Mouse (Mus musculus) spleen, postnatal 36 days (tissue): ENCODE results near the gene Clcn1.

ENCODE experiments used
- DNase-seq, 2 experiments: peaks; one replicate each; pipeline ENCODE4 v3.0.0; 2022; ENCODE audit warnings: low spot score in 2 of 2, mixed read lengths in 1 of 2

Gene Clcn1

DNA sequence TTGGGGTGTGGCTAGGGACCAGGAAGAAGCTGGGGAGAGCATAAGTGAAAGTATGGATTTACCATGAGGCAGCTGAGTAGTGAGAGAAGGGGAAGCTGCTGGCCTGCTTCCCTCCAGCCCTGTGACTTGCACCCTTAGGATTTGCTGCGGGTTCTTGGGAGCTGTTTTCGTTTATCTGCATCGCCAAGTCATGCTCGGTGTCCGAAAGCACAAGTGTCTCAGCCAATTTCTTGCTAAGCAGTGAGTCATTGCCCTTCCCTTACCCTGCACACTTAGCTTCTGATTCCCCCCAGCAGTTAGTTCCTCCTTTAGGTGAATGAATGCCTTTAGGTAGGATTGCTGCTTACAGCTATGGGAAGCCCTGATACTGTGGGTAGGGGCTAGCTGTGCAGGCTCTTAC lies 12.9 kb downstream of the Clcn1 start:
- no peak for DNase-seq

DNA sequence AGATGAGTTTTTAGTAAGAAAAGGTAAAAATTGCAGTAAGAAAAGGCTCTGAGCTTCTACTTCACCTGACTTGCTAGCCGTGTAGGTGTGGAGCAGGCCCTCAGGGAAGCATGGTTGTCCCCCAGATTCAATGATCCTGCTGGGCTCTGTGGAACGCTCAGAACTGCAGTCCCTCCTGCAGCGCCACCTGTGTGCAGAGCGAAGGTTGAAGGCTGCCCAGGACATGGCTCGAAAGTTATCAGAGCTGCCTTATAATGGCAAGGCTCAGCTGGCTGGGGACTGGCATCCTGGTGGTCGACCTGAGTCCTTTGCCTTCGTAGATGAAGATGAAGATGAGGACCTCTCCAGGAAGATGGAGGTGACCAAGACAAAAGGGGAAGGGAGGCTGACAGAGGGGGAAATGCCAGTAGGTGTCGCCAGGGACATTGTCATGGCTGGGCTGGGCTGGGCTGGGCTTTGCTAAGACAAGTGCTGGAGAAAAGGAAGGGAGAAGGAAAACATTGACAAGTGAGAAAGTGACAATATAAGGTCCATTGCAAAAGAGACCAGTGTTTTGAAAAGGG lies 23.4 kb downstream of the Clcn1 start:
- DNase-seq, result no peak

DNA sequence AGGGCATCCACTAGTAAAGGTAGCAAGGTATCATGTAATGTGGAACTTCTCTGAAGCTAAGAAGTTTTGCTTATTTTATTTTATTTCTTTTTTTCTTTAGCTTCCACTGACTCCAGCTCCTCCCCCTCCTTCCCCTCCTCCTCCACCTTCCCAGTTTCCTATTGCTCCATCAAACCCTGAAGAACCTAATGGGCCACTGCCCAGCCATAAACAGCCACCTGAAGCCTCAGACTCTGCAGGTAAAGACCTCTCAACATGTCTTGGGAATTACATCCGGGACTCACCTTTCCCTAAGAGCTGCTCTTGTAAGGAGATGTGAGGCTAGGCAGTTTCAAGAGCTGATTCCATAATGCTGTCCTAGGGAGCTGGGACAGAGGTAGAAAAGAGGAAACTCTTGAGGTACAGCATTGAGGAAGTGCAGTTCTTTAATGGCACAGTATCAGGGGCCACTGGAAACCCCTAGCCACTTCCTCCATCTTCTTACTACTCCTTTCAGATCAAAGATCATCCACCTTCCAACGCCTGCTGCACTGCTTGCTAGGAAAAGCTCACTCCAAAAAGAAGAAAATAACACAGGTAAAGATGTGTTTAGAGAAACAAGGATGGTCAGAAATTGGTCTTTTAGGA lies 24.1 kb downstream of the Clcn1 start:
- DNase-seq, result peak in 1 of 2 experiments; percentile 7

DNA sequence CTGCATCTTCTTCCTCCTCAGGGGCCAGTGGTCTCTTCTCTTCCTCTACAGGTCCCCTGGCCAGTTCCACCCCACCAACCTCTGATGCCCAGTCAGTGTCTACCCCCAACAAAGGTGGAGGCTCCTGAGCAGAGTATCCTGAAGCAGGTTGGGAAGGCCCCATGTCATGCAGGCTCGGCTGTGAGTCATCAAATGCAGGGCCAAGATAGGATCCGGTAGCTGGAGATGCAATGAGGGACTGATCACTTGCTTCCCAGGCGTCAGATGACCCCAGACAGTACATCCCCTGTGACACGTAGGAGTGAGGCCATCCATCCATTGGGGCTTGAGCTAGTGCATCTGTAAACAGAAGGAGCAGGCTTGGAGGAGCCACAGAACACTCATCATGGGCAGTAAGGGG lies 31.8 kb downstream of the Clcn1 start:
- no peak for DNase-seq

DNA sequence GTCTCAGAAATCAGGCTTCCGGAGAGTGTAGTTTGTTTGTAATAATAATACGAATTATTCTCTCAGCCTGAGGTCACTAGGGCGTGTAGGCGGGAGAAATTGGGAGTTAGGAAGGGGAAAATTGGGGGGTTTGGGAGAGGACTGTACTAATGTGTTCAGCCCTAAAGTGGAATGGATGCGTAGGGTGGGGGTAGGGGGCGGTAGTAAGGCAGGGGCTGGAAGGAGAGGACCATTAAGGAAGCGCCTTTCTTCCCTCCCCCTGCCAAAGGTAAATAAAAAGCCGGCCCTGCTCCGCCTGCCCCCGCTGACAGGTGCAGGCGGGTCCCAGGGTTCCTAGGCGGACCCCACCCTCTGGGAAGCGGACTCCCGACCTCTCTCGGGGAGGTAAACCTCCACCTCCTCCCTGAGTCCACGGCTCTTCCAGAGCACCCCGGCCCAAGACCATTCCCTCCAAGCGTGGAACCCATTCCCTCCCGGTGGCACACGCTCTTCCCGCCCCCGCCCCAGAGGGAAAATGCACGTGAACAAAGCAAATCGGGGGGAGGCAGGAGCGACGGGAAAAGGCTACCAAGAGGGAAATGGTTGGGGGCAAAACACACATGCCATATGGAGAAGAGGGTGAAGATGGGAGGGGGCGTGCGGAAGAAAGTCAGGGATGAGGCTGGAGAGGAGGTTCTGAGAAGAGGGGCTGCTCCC lies 37.0 kb downstream of the Clcn1 start:
- DNase-seq, result no peak

DNA sequence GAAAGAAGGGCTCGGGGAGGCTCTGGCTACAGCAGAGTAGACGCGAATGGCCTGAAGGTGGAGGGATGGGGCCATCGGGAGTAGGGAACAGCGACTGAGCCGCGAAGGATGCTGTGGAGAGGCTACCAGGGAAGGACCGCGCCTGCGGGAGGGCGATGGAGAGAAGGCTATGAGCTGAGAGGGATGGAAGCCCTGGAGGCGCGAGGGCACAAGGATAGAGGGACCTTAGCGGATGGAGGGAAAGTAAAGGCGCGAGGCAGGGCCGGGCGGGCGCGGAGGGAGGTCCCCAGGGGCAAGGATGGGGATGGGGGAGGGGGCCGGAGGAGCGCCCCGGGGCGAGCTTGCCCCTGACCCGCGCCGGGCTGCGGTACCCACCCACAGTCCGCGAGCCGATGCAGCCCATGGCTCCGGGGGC lies 37.6 kb downstream of the Clcn1 start:
- DNase-seq, result no peak

DNA sequence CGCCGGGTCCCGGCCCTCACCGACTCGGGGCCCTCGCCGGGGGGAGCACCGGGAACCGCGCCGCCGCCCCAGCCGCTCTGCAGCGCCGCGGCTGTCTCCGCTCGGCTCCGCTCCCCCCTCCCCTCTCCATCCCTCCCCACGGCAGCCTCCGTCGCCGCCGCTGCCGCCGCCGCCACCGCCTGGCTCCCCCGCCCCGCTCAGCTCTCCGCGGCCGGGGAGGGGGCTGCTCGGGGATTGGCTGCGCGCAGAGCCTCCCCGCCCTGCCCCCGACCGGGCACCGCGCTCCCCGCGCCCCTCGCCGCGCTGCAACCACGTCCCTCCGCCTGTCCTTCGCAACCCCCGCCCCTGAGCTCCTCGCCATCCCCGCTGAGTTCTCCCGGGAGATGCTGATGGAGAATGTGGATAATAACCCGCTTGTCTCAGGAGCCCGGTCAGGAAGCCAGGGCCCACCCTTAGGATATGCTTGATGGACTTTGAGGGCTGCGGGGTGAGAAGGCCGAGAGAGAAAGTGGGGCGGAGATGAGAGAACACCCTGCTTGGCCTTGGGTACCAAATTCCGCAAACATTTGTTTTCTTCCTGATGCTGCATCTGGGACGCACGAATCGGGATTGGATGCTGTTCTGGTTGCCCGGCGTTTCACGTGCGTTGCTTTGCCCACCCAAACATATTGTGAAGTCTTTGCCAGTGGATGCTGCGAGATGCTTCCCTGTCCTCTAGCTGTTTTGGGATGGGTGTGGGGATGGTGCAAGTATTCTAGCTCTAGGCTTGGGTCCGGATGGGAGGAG lies 38.2 kb downstream of the Clcn1 start, which contains the start of gene Fam131b:
Gene Fam131b (minus strand): TSS at position 162 of the 786 bp plus-strand sequence.
- DNase-seq, result no peak

DNA sequence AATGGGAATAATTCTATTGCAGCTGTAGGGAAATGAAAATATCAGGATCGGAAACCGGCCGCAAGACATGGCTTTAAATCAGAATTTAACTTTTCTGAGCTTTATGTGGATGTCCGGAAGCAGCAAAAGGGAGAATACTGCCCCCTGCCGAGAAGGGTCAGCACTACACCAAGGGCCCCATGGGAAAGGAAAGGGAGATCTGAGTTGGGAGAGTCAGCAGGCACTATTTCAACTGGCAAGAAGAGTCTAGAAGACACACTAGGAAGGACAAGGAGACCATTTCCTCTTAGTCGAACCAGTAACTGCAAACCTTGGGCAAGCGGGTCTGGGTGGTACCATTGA lies 38.8 kb downstream of the Clcn1 start:
- DNase-seq, result peak; percentile 62 to 64

DNA sequence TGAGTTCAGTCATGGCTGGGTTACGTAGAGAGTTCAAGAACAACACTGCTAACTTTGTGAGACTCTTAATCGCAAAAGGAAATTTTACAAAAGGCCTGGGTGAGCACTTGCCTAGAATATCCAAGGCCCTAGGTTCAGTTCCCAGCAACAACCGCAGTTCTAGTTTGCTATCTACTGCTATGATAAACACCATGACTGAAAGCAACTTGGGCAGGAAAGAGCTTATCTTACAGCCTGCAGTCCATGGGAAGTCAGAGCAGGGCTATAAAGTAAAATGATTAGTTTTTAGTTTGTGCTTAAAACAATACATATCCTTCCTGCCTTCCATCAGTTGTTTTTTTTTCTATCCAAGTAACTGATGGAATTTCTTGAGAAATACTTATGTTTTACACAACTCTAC lies 40.0 kb downstream of the Clcn1 start:
- no peak for DNase-seq

DNA sequence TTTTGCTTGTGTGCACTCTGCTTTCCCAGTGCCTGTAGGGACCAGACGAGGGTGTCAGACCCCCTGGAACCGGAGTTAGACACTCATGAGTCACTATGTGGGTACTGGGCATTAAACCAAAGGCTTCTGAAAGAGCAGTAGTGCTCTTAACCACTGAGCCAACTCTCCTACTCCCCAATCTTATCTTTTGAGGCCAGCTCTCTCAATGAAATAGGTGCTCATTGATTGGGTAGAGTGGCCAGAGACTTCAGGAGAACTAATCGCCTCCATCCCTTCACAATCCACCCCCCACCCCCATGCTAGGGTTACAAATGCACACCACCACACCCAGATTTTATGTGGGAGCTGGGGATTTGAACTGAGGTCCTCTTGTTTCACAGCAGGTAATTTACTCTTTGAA lies 42.3 kb downstream of the Clcn1 start:
- no peak for DNase-seq

DNA sequence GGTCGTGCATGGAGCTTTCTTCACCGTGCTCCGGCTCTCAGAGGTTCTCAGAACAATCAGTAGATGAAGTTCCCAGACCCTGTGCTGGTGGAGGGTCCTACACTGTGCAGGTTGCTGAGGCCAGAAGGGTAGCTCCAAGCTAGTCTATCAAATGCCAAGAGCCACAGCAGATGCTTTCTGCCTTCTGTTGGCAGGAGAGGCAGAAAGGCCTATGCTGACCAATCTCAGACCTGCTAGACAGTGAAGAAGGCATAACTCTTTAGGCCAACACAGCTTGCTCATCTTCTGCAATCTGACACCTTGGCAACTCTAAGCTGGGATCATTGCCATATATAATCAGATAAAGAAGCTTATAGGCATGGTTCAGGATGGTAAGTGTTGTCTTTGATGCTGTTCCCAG lies 43.7 kb downstream of the Clcn1 start:
- no peak for DNase-seq

DNA sequence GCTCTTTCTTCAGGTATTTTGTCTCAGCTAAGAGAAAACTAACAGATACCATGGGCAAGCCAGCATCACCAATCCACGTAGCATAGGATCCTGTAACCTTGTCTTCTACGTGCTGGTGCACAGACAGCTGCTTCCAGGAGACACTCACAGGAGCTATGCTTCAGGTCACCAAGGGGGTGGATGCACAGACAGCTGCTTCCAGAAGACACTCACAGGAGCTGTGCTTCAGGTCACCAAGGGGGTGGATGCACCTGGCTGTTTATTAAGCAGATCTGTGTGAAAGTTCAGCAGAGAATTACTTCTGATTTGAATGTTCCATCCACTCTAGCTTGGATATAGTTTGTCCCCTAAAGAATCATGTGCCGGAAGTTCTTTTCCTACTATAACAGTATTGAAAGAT lies 44.5 kb downstream of the Clcn1 start:
- DNase-seq, result no peak

DNA sequence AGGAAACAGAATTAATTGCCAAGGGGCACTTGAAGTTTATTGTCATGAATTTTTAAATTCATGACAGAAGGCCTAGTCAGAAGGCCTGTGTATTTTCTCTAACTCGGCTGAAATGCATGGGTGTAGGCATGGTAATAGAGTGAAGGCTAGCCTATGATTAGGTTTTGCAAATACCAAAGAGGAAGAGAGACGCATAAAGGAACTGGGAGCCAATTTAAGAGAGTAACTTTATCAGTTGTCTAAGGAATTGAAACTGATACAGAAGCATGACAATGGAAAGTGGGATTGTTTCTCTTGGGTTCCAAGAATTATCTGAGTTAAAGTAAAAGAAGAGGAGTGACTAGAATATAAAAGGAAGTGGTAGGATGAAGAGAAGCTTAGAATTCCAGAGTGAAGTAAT lies 52.7 kb downstream of the Clcn1 start:
- DNase-seq, result no peak

DNA sequence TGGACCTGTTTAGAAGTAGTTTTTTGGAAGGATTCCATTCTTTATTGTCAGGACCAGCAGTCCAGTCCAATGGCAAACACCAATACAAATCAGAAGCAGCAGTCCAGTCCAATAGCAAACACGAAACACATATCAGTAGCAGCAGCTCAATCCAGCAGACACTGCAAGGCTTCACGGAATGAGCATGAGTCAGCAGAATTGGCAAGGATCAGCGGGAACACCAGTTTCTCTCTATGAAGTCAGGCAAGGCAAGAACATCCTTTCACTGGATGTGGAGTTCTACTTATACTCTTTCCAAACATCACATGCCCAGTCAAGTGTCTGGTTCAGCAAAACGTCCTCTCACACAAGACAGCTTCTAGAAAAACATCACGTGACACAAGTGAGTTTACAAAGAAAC lies 53.5 kb downstream of the Clcn1 start:
- DNase-seq, result no peak

DNA sequence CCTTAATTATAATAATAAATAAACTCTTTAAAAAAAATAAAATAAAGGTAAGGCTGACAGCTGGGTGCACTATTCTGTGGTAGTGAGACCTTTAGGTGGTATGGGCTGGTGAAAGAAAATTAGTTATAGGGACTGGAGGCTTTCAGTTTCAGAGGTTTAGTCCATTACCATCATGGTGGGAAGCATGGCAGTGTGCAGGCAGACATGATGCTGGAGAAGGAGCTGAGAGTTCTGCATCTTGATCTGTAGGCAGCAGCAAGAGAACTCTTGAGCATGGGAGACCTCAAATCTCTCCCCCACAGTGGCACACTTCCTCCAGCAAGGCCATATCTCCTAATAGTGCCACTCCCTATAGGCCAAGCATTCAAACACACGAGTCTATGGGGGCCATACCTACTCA lies 55.7 kb downstream of the Clcn1 start:
- DNase-seq, result no peak

DNA sequence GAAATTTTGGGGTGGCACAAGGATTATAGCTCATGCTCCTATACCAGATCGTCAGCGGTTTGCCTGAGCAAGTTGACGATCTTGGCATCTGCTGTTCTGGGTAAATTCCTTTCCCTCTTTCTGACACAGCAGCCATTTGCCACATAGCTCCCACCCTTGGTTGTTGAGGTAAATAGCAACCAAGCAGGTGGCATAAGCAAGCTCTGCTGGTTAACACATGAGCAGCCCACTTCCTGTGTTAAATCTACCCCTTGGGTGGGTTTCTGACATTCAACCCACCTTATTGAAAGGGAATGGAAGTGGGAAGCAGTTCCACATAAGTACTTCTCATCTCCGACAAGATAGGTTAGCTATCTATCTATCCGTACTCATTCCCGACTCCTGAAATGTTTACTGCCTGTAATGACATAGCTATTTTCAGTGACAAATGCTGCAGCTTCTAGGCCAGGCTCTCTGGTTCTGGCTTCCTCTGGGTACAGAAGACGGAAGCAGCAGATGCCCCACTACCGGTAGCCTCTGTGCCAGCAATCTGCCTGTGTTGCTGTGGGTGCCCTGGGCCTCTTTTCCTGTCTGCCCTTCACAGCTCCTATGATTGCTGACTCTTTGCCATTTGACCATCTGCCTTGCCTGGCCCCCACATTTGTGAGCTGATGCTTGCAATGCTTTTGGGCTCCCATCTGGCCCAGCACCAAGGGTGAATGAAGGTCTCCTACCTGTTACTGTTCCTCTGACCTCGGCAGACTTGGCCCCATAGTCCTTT lies 57.1 kb downstream of the Clcn1 start:
- DNase-seq, result peak; percentile 44 to 49

DNA sequence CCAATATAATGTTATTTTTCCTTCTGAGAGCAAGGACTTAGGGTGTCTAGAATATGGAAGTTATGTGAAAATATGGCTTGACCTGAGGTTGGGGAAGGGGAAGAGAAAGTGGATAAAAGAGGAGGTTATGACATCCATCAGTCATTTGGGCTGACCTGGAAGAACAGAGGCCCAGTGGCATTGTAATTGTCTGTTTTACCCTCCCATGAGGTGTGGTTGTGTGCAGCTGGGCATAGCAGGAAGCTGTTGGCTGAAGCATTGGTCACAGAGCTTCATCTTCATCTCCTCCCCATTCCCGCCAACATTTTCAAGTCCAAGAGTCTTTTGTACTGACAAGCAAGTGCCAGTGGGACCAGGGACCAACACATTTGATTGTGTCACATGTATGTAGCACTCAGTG lies 57.8 kb downstream of the Clcn1 start:
- DNase-seq, result peak; percentile 27 to 43

DNA sequence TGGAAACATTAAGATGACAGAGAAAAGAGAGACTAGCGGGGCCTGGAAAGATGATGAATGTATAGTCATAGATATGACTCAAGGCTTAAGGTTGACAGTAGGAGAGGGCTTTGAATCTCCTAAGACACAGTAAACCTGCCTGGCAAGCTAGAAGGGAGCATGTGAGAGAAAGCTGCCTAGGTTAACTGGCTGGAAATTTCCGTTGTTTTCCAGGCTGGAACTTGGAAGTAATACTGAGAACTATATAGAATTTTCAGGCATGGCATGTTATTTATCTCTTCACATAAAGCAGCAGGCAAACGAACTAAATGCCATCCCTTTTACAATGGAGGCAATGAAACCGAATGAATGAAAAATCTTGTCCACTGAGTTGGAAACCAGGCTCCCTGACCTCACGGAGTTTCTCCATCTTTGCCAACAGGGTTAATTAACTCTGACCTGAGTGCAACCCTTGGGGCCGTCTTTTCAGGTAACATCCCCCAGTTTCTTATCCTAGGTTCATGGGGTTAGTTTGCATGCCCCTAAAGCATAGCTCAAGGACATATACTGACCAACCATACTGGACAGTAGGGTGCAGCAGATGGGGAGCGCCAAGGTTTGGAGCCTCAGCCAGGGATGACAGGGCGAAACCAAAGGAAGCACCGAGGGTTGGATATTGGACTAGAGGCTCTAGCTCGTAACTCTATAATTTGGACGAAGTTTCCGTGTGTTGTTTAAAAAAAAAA lies 62.0 kb downstream of the Clcn1 start:
- no peak for DNase-seq

DNA sequence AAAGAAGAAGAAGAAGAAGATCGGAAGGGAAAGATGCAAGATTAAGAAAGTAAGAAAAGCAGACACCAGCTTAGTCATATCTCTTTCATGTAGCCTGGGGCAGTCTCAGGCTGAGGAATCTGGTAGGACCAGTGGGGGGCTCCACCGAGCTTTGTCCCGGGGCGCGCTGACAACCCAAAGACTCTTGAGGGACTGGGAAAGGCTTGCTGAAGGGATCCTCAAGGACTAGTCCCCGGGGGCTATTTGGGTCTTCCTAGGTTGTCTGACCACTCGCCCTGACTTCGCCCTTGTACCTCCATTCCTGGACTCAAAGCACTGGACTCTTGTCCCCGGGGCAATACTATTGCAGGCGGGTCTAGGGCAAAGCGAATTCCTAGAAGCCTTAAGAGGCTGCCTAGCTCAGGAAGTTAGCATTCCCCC lies 62.5 kb downstream of the Clcn1 start:
- peak; percentile 68 to 72 for DNase-seq

DNA sequence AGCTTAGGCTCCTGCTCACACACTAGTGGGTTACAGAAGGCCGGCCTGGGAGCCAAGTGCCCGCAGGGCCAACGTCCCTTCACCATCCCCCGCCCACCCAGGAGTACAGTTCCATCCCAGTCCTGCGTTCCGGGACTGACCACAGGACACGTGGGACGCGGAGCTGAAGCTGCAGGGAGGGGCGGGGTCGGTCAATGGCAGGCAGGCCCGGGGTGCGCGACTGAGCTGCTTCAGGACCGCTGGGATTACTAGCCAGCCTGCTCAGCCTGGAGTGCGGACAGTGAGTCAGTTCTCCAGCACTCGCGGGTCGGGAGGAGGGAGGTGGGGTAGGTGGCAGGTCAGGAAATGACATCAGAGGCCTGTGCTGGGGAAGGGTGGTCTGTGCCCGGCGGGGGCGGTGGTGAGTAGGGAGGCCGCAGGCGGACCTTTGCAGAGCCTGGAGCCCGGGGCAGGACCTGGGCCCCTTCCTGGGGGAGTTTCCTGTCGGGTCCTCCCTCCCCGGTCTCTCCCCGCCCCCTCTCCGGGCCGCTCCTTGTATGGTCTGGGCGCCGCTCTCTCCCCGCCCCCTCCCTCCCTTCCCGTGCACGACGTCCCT lies 63.0 kb downstream of the Clcn1 start, which contains the start of gene Zyx:
Gene Zyx (plus strand): TSS at position 205 of the 595 bp plus-strand sequence.
- DNase-seq, result peak; percentile 89 to 90
